Mouse (Mus musculus) liver, adult 2 months (tissue): ENCODE data around the gene Nck2.

Experiments used
- CTCF ChIP-seq: fragments of 200-500 bp; IDR thresholded peaks from 2 replicates; pipeline ENCODE4 v1.5.1; 2011; ENCODE audit warnings: low read depth, low read length, control low read depth
- POLR2A ChIP-seq: fragments of 200-500 bp; IDR thresholded peaks from 2 replicates; pipeline ENCODE4 v1.6.1; 2011; ENCODE audit warnings: low read length, control low read depth; ENCODE audit not compliant: insufficient read depth; ENCODE audit errors: extremely low read depth

DNA sequence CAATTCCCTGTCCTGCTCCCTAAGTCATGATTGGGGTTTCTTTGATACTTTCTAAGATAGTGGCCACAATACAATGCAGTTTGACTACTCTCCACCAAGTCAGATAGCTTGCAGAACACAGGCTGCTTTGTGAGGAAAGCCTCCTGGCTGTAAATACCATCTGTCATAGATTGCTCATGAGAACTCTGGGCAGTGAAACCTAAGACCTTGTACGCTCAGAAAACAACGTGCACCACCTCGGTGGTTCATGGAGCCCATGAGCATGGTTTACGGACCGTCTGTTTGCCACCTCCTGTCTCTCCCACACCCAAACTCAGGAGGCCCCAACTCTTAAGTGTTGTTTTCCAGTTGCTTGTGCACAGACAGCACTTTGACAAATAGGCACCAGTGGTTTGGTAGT lies 104.4 kb downstream of the Nck2 start:
- TF ChIP-seq POLR2A (no peak), CTCF (no peak)
